Mouse (Mus musculus) forebrain, embryonic 12.5 days (tissue): ENCODE data around the gene Cenpw. TPM values are rescaled to one million over a fixed set of nuclear protein-coding genes. Genes with fewer than 3 reads are reported as not detected.

Source experiments
- ATAC-seq: fragments of 200-750 bp; cut with Nextera tagmentation; 2 replicates; pipeline ENCODE4 v1.8.0; 2017; ENCODE audit warnings: moderate TSS enrichment; ENCODE audit not compliant: low FRiP score
- H3K27ac ChIP-seq: fragments of 300-500 bp; sonication (generic); 2 replicates; pipeline ENCODE4 v1.5.1; 2016; ENCODE audit warnings: mild to moderate bottlenecking
- H3K27me3 ChIP-seq: fragments of 300-500 bp; sonication (generic); 2 replicates; pipeline ENCODE4 v1.6.1; 2016; ENCODE audit warnings: mild to moderate bottlenecking
- H3K36me3 ChIP-seq: fragments of 300-500 bp; sonication (generic); replicated peaks from 2 replicates; pipeline ENCODE4 v1.6.1; 2016; ENCODE audit warnings: mild to moderate bottlenecking
- H3K4me1 ChIP-seq: fragments of 300-500 bp; sonication (generic); 2 replicates; pipeline ENCODE4 v1.6.1; 2016
- H3K4me2 ChIP-seq: fragments of 300-500 bp; sonication (generic); 2 replicates; pipeline ENCODE4 v1.6.1; 2016; ENCODE audit warnings: mild to moderate bottlenecking, moderate library complexity
- H3K4me3 ChIP-seq: fragments of 300-500 bp; sonication (generic); replicated peaks from 2 replicates; pipeline ENCODE4 v1.5.1; 2016; ENCODE audit warnings: mild to moderate bottlenecking
- H3K9ac ChIP-seq: fragments of 300-500 bp; sonication (generic); 2 replicates; pipeline ENCODE4 v1.6.1; 2016; ENCODE audit warnings: mild to moderate bottlenecking
- H3K9me3 ChIP-seq: fragments of 300-500 bp; sonication (generic); 2 replicates; pipeline ENCODE4 v1.6.1; 2016
- WGBS: fragments of 180-500 bp; shearing (Covaris S2); methylation state at CpG from one replicate; pipeline ENCODE4 v1.1.7; 2016; 5-methylcytosine and 5-hydroxymethylcytosine counted together
- polyA plus RNA-seq: library from polyadenylated mRNA; unstranded; fragments of >200 nt; fragmentation: Nextera tagmentation; extraction: Ambion mirVana; gene quantifications from 2 replicates; pipeline ENCODE4 v1.2.1, GENCODE M21; 2016

The Cenpw gene
- 58.7 and 67.5 TPM in 2 replicates for polyA plus RNA-seq

- ATAC-seq, result peak; percentile 100
- peak within 1 kb of the TSS; percentile 76 for H3K9ac ChIP-seq
- H3K9me3 ChIP-seq, result no peaks in the 10 kb centered on the region
- no peaks in the 10 kb centered on the region for H3K27me3 ChIP-seq
- no peaks in the 10 kb centered on the region for H3K4me1 ChIP-seq
- 1% methylated on average over 55 of the region's 55 CpGs for WGBS
- H3K4me2 ChIP-seq, result peak within 1 kb of the TSS; percentile 67
- H3K4me3 ChIP-seq, result peak within 1 kb of the TSS; percentile 83
- 0 out of 2 replicates have a peak, but pooled peaks cover 1% of the 10 kb centered on the region for H3K36me3 ChIP-seq
- H3K27ac ChIP-seq, result peak within 1 kb of the TSS; percentile 51; the same call in 1 of the 2 replicates
These were observed at the start of gene Cenpw for GRCm38 (mm10) chr10:30199916-30200826. Gene Cenpw, minus strand, starts transcription at chr10:30200560.

GRCm38 (mm10) chr10:30249654-30250053 is 49.3 kb upstream of the Cenpw start:
- no peaks in the 10 kb centered on the region for H3K4me1 ChIP-seq
- no peak overlapping the region for H3K9ac ChIP-seq
- no peaks in the 10 kb centered on the region for H3K27me3 ChIP-seq
- H3K36me3 ChIP-seq, result no peaks in the 10 kb centered on the region
- no peaks in the 10 kb centered on the region for H3K9me3 ChIP-seq
- no peak overlapping the region for H3K27ac ChIP-seq
- ATAC-seq, result no peak
- no peak overlapping the region for H3K4me2 ChIP-seq
- 71% methylated on average over 3 of the region's 3 CpGs for WGBS
- H3K4me3 ChIP-seq, result no peak overlapping the region

GRCm38 (mm10) chr10:30199501-30199900 is 859 bp downstream of the Cenpw start:
- WGBS, result 58% methylated on average over 5 of the region's 5 CpGs

DNA sequence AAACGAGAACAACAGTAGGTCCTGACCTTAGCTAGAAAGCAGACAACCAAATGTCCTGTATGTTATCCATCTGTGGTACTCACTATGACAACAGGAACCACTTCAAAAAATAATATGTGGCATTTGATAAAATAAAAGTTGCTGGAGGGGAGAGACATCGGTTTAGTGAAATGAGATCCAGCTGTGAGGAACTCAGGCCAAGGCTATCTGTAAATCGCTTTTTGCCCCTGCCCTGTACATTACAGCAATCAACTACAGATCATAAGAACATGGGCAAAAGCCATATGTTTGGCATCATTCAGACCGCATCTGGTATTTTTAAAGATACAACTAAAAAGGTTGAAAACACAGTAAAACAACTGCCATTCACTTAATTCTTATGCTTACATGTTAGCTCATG is 32.7 kb downstream of the Cenpw start:
- no peak overlapping the region for H3K9ac ChIP-seq
- 83% methylated on average over 4 of the region's 4 CpGs for WGBS
- no peaks in the 10 kb centered on the region for H3K4me1 ChIP-seq
- no peak overlapping the region for H3K27ac ChIP-seq
- no peaks in the 10 kb centered on the region for H3K36me3 ChIP-seq
- H3K4me2 ChIP-seq, result no peak overlapping the region
- no peak overlapping the region for H3K4me3 ChIP-seq
- H3K9me3 ChIP-seq, result no peaks in the 10 kb centered on the region
- H3K27me3 ChIP-seq, result no peaks in the 10 kb centered on the region
- no peak for ATAC-seq

More at GRCm38 (mm10) chr10:30199501-30199900, 859 bp downstream of the Cenpw start:
- no peak for ATAC-seq
- H3K27ac ChIP-seq, result no peak overlapping the region
- peak overlapping the region; percentile 67 for H3K4me2 ChIP-seq
- 0 out of 2 replicates have a peak, but pooled peaks cover 3% of the 10 kb centered on the region for H3K36me3 ChIP-seq
- H3K9me3 ChIP-seq, result no peaks in the 10 kb centered on the region
- no peaks in the 10 kb centered on the region for H3K27me3 ChIP-seq
- no peaks in the 10 kb centered on the region for H3K4me1 ChIP-seq
- peak overlapping the region; percentile 83 for H3K4me3 ChIP-seq
- H3K9ac ChIP-seq, result peak overlapping the region; percentile 76
